Mouse (Mus musculus) 3134 (cell line): Measurements from ENCODE around the gene Cnn1.

Source experiments
- DNase-seq: peaks from one replicate; pipeline ENCODE4 v3.0.0-alpha.2; 2011; ENCODE audit warnings: low spot score; ENCODE audit not compliant: insufficient read length; ENCODE audit errors: extremely low read depth

The Cnn1 gene

GRCm38 (mm10) chr9:22156497-22157245, 57.7 kb downstream of the Cnn1 start, which contains the start of gene Pigyl:
Gene Pigyl, plus strand, starts transcription at chr9:22156846.
- DNase-seq: peak; percentile 96

GRCm38 (mm10) chr9:22157516-22158265, 58.7 kb downstream of the Cnn1 start:
- no peak for DNase-seq
